Mouse (Mus musculus): ENCODE measurements around the gene Sept11. TPM values are rescaled to one million over a fixed set of nuclear protein-coding genes. Genes with fewer than 3 reads are reported as not detected.

Sept11 gene
- total and polyA plus RNA-seq, 2 experiments from 2014 or later, result 88.1 to 92.5 TPM

GRCm38 (mm10) chr5:93178616-93179015, 85.4 kb downstream of the Sept11 start:
- TF ChIP-seq CTCF (IDR thresholded peaks at IDR 0.05; ENCODE audit: low read depth), result no peak
- Histone ChIP-seq H3K9ac (replicated peaks; ENCODE audit: low read length) (no peak overlapping the region), H3K4me1 (ENCODE audit: insufficient read depth, low read length) (no peaks in the 10 kb centered on the region), H3K4me3 (ENCODE audit: low read length) (no peak overlapping the region), H3K27me3 (ENCODE audit: insufficient read depth, low read length) (no peaks in the 10 kb centered on the region), H3K36me3 (ENCODE audit: insufficient read depth, low read length) (peaks cover 14% of the 10 kb centered on the region; the same call in 1 of the 2 replicates), H3K27ac (no peak overlapping the region), H3K9me3 (ENCODE audit: low read length) (no peaks in the 10 kb centered on the region), H3K4me2 (ENCODE audit: low read depth, low read length) (no peak overlapping the region)
- WGBS, result 86% methylated on average over 6 of the region's 6 CpGs
- DNase-seq (ENCODE audit: low spot score), result no peak
- no peak for ATAC-seq

- DNase-seq (ENCODE audit: low spot score) (peak; percentile 36), ATAC-seq (peak; percentile 50)
- H3K9ac ChIP-seq (replicated peaks; ENCODE audit: low read length), result no peak overlapping the region
- H3K27me3 ChIP-seq (ENCODE audit: insufficient read depth, low read length), result no peaks in the 10 kb centered on the region
- H3K4me1 ChIP-seq (ENCODE audit: insufficient read depth, low read length), result no peaks in the 10 kb centered on the region
- no peak overlapping the region for H3K27ac ChIP-seq
- no peak overlapping the region for H3K4me3 ChIP-seq (ENCODE audit: low read length)
- 71% methylated on average over 2 of the region's 2 CpGs for WGBS
- TF ChIP-seq CTCF (IDR thresholded peaks at IDR 0.05; ENCODE audit: low read depth), result peak; percentile 66
- H3K36me3 ChIP-seq (ENCODE audit: insufficient read depth, low read length), result peaks cover 22% of the 10 kb centered on the region; the same call in 1 of the 2 replicates
- no peak overlapping the region for H3K4me2 ChIP-seq (ENCODE audit: low read depth, low read length)
- no peaks in the 10 kb centered on the region for H3K9me3 ChIP-seq (ENCODE audit: low read length)
Observed at GRCm38 (mm10) chr5:93180252-93180651, 87.0 kb downstream of the Sept11 start.

- DNase-seq (ENCODE audit: low spot score), result no peak
- H3K36me3 ChIP-seq (ENCODE audit: insufficient read depth, low read length), result peaks cover 31% of the 10 kb centered on the region
- no peaks in the 10 kb centered on the region for H3K4me1 ChIP-seq (ENCODE audit: insufficient read depth, low read length)
- H3K9ac ChIP-seq (replicated peaks; ENCODE audit: low read length), result no peak overlapping the region
- no peak overlapping the region for H3K4me2 ChIP-seq (ENCODE audit: low read depth, low read length)
- H3K4me3 ChIP-seq (ENCODE audit: low read length), result no peak overlapping the region
- ATAC-seq, result no peak
- 87% methylated on average over 6 of the region's 6 CpGs for WGBS
- H3K27me3 ChIP-seq (ENCODE audit: insufficient read depth, low read length), result no peaks in the 10 kb centered on the region
- H3K9me3 ChIP-seq (ENCODE audit: low read length), result no peaks in the 10 kb centered on the region
- TF ChIP-seq CTCF (IDR thresholded peaks at IDR 0.05; ENCODE audit: low read depth), result no peak
- H3K27ac ChIP-seq, result no peak overlapping the region
Observed at GRCm38 (mm10) chr5:93183311-93183710, 90.1 kb downstream of the Sept11 start.

GRCm38 (mm10) chr5:93184548-93184947, 91.3 kb downstream of the Sept11 start:
- Histone ChIP-seq H3K4me3 (ENCODE audit: low read length) (no peak overlapping the region), H3K9me3 (ENCODE audit: low read length) (no peaks in the 10 kb centered on the region), H3K27me3 (ENCODE audit: insufficient read depth, low read length) (no peaks in the 10 kb centered on the region), H3K36me3 (ENCODE audit: insufficient read depth, low read length) (peaks cover 37% of the 10 kb centered on the region), H3K9ac (replicated peaks; ENCODE audit: low read length) (no peak overlapping the region), H3K4me1 (ENCODE audit: insufficient read depth, low read length) (no peaks in the 10 kb centered on the region), H3K27ac (no peak overlapping the region), H3K4me2 (ENCODE audit: low read depth, low read length) (no peak overlapping the region)
- ATAC-seq, result no peak
- no peak for TF ChIP-seq CTCF (IDR thresholded peaks at IDR 0.05; ENCODE audit: low read depth)
- 86% methylated on average over 6 of the region's 6 CpGs for WGBS
- no peak for DNase-seq (ENCODE audit: low spot score)

GRCm38 (mm10) chr5:93189607-93190006, 96.4 kb downstream of the Sept11 start:
- ATAC-seq (no peak), DNase-seq (ENCODE audit: low spot score) (no peak)
- Histone ChIP-seq H3K27me3 (ENCODE audit: insufficient read depth, low read length) (no peaks in the 10 kb centered on the region), H3K4me1 (ENCODE audit: insufficient read depth, low read length) (no peaks in the 10 kb centered on the region), H3K4me2 (ENCODE audit: low read depth, low read length) (no peak overlapping the region), H3K36me3 (ENCODE audit: insufficient read depth, low read length) (peaks cover 29% of the 10 kb centered on the region), H3K9me3 (ENCODE audit: low read length) (no peaks in the 10 kb centered on the region), H3K27ac (no peak overlapping the region), H3K9ac (replicated peaks; ENCODE audit: low read length) (no peak overlapping the region), H3K4me3 (ENCODE audit: low read length) (no peak overlapping the region)
- 40% methylated on average over 3 of the region's 3 CpGs for WGBS
- TF ChIP-seq CTCF (IDR thresholded peaks at IDR 0.05; ENCODE audit: low read depth), result no peak

GRCm38 (mm10) chr5:93190428-93190827, 97.2 kb downstream of the Sept11 start:
- Histone ChIP-seq H3K36me3 (ENCODE audit: insufficient read depth, low read length) (peaks cover 25% of the 10 kb centered on the region), H3K4me3 (ENCODE audit: low read length) (no peak overlapping the region), H3K9ac (replicated peaks; ENCODE audit: low read length) (no peak overlapping the region), H3K9me3 (ENCODE audit: low read length) (no peaks in the 10 kb centered on the region), H3K4me2 (ENCODE audit: low read depth, low read length) (no peak overlapping the region), H3K27me3 (ENCODE audit: insufficient read depth, low read length) (no peaks in the 10 kb centered on the region), H3K27ac (no peak overlapping the region), H3K4me1 (ENCODE audit: insufficient read depth, low read length) (no peaks in the 10 kb centered on the region)
- no peak for ATAC-seq
- no peak for DNase-seq (ENCODE audit: low spot score)
- no peak for TF ChIP-seq CTCF (IDR thresholded peaks at IDR 0.05; ENCODE audit: low read depth)
- 91% methylated on average over 5 of the region's 5 CpGs for WGBS

- H3K4me3 ChIP-seq (ENCODE audit: low read length), result no peak overlapping the region
- no peak overlapping the region for H3K9ac ChIP-seq (replicated peaks; ENCODE audit: low read length)
- WGBS, result 88% methylated on average over 3 of the region's 3 CpGs
- H3K9me3 ChIP-seq (ENCODE audit: low read length), result no peaks in the 10 kb centered on the region
- no peaks in the 10 kb centered on the region for H3K4me1 ChIP-seq (ENCODE audit: insufficient read depth, low read length)
- no peak for ATAC-seq
- no peaks in the 10 kb centered on the region for H3K27me3 ChIP-seq (ENCODE audit: insufficient read depth, low read length)
- H3K27ac ChIP-seq, result no peak overlapping the region
- peaks cover 4% of the 10 kb centered on the region for H3K36me3 ChIP-seq (ENCODE audit: insufficient read depth, low read length)
- no peak for TF ChIP-seq CTCF (IDR thresholded peaks at IDR 0.05; ENCODE audit: low read depth)
- H3K4me2 ChIP-seq (ENCODE audit: low read depth, low read length), result no peak overlapping the region
- no peak for DNase-seq (ENCODE audit: low spot score)
Observed at GRCm38 (mm10) chr5:93198232-93198631, 105.0 kb downstream of the Sept11 start.

All from hindbrain, postnatal 0 days (tissue).